In genomic region chr16:44531239-44531797, GRCm38 (mm10) we compare ENCODE assay signal across 9 mouse cellular contexts. TPM values are rescaled to one million over a fixed set of nuclear protein-coding genes. Genes with fewer than 3 reads are reported as not detected.
DNase-seq lines count a peak whose midpoint lies in the region; ATAC-seq and TF ChIP-seq lines count a peak whose summit lies in the region.
"Had no signal": no experiment of that assay in that cellular context is flagged by ENCODE, and none has a peak within 500 bp of the region (broad histone marks: within the 10 kb centered on the region; RNA-seq: fewer than 3 reads in every experiment).

No protein-coding gene starts in this region.

- ATAC-seq in heart, embryonic 14.5 days (ENCODE audit: insufficient number of reproducible peaks, insufficient read depth, low FRiP score, low read depth): no peak
- ATAC-seq in forebrain, postnatal 0 days: no peak
- peak; percentile 37 for ATAC-seq in midbrain, embryonic 13.5 days
- no peak for ATAC-seq in monocyte, adult 5-6 weeks (replicated peaks; ENCODE audit: insufficient number of reproducible peaks, low FRiP score, low TSS enrichment, poor library complexity, severe bottlenecking)

- no peak overlapping the region for H3K27ac ChIP-seq in heart, embryonic 14.5 days (replicated peaks in 1 of 2; ENCODE audit: control insufficient read depth in 1 of 2, insufficient read depth in 1 of 2, low read depth in 2 of 2, low read length in 2 of 2)
- H3K27ac ChIP-seq in forebrain, postnatal 0 days (ENCODE audit: low read depth, low read length): peak overlapping the region; percentile 78
- H3K27ac ChIP-seq in midbrain, embryonic 13.5 days: peak overlapping the region; percentile 89

- H3K4me2 ChIP-seq in heart, embryonic 14.5 days (ENCODE audit: low read length): peak overlapping the region; percentile 62
- peak overlapping the region; percentile 57 for H3K4me2 ChIP-seq in forebrain, postnatal 0 days (ENCODE audit: low read depth)
- peak overlapping the region; percentile 45 for H3K4me2 ChIP-seq in midbrain, embryonic 13.5 days (replicated peaks)

- peaks cover 25 to 38% of the 10 kb centered on the region in 2 experiments for H3K4me1 ChIP-seq in heart, embryonic 14.5 days (ENCODE audit: control insufficient read depth in 2 of 2, insufficient read depth in 2 of 2, low read length in 2 of 2)
- peaks cover 33% of the 10 kb centered on the region for H3K4me1 ChIP-seq in forebrain, postnatal 0 days (ENCODE audit: insufficient read depth)
- H3K4me1 ChIP-seq in midbrain, embryonic 13.5 days (replicated peaks): peaks cover 96% of the 10 kb centered on the region

- no peaks in the 10 kb centered on the region for H3K27me3 ChIP-seq in heart, embryonic 14.5 days (ENCODE audit: control insufficient read depth, insufficient read depth, low read length)
- no peaks in the 10 kb centered on the region for H3K27me3 ChIP-seq in forebrain, postnatal 0 days (ENCODE audit: insufficient read depth, low read length)
- no peaks in the 10 kb centered on the region for H3K27me3 ChIP-seq in midbrain, embryonic 13.5 days

- H3K36me3 ChIP-seq in heart, embryonic 14.5 days (ENCODE audit: control insufficient read depth, insufficient read depth, low read length): no peaks in the 10 kb centered on the region
- no peaks in the 10 kb centered on the region for H3K36me3 ChIP-seq in forebrain, postnatal 0 days (ENCODE audit: insufficient read depth)
- peaks cover 5% of the 10 kb centered on the region; the same call in 1 of the 2 replicates for H3K36me3 ChIP-seq in midbrain, embryonic 13.5 days

- DNase-seq in heart, postnatal 14 days: no peak
- DNase-seq in embryo, embryonic 10.5 days (ENCODE audit: low spot score): peak; percentile 69
- no peak for DNase-seq in forebrain, postnatal 0 days
- DNase-seq in spleen, postnatal 10 days (ENCODE audit: low spot score in 2 of 2): no peak
- no peak for DNase-seq in kidney, adult 9 months
- DNase-seq: lung, postnatal 10 days had no signal

- no peak for TF ChIP-seq CTCF in forebrain, postnatal 0 days (IDR thresholded peaks at IDR 0.05; ENCODE audit: low read depth)

- no peaks in the 10 kb centered on the region for H3K9me3 ChIP-seq in heart, embryonic 14.5 days (ENCODE audit: control insufficient read depth, low read length)
- H3K9me3 ChIP-seq in forebrain, postnatal 0 days (ENCODE audit: low read length): no peaks in the 10 kb centered on the region
- H3K9me3 ChIP-seq in midbrain, embryonic 13.5 days: no peaks in the 10 kb centered on the region

- peak overlapping the region; percentile 26; the same call in 1 of the 2 replicates for H3K9ac ChIP-seq in heart, embryonic 14.5 days (ENCODE audit: low read length)
- peak overlapping the region; percentile 43 for H3K9ac ChIP-seq in forebrain, postnatal 0 days
- H3K9ac ChIP-seq in midbrain, embryonic 13.5 days (replicated peaks): peak overlapping the region; percentile 55

- intact Hi-C loops in heart, postnatal 14 days (cut with DNase I): no loop called here

- 35% methylated on average over 12 of the region's 12 CpGs for WGBS in heart, embryonic 14.5 days
- 8% methylated on average over 12 of the region's 12 CpGs for WGBS in forebrain, postnatal 0 days
- 4% methylated on average over 12 of the region's 12 CpGs for WGBS in midbrain, embryonic 13.5 days

- H3K4me3 ChIP-seq in heart, embryonic 14.5 days (ENCODE audit: control insufficient read depth in 1 of 2, insufficient read depth in 1 of 2, low read depth in 1 of 2, low read length in 2 of 2): peak overlapping the region; percentile 20 to 26; a peak in 3 of 4 replicates
- peak overlapping the region; percentile 32 for H3K4me3 ChIP-seq in forebrain, postnatal 0 days (ENCODE audit: low read depth, low read length)
- peak overlapping the region; percentile 33 for H3K4me3 ChIP-seq in midbrain, embryonic 13.5 days (replicated peaks)

RNA-seq across cellular contexts. Expression of gene Boc, which starts 27.4 kb away (rescaled TPM):
- 6.0 and 7.6 TPM in 2 replicates for polyA plus RNA-seq in heart, embryonic 14.5 days (2014; fragmentation: Nextera tagmentation; extraction: Ambion mirVana)
- total RNA-seq in heart, postnatal 14 days (2021): 1 to 10 TPM; 7.1 to 8.6 TPM
- total RNA-seq in forebrain, postnatal 0 days (2014; rRNA removed): 12.3 TPM in 2 replicates
- 2.8 and 3.5 TPM in 2 replicates for polyA plus RNA-seq in forebrain, postnatal 0 days (2015; fragmentation: Nextera tagmentation; extraction: Ambion mirVana)
- polyA plus RNA-seq in midbrain, embryonic 13.5 days (2015; fragmentation: Nextera tagmentation; extraction: Ambion mirVana): 22.5 and 27.3 TPM in 2 replicates
- not detected in 3 replicates for total RNA-seq in monocyte, adult 5-6 weeks (2017)

Comparison
In these comparisons a context has a peak if more than half of its experiments do, and no peak if none do; other contexts are left out.
1. H3K27ac ChIP-seq: peak in forebrain, postnatal 0 days (single experiment) and midbrain, embryonic 13.5 days (single experiment); none in heart, embryonic 14.5 days (0 of 2).
2. Peak in every context shown above with its lines, with median percentiles within 50 percentile points of each other: H3K4me2 ChIP-seq, H3K4me3 ChIP-seq and H3K9ac ChIP-seq.